Mouse (Mus musculus) hindbrain, embryonic 11.5 days (tissue): ENCODE measurements around the gene Slc25a14. TPM values are rescaled to one million over a fixed set of nuclear protein-coding genes. Genes with fewer than 3 reads are reported as not detected.

Experiments
- ATAC-seq: fragments of 200-750 bp; cut with Nextera tagmentation; 2 replicates; pipeline ENCODE4 v1.8.0; 2017; ENCODE audit warnings: mild to moderate bottlenecking, moderate TSS enrichment, moderate library complexity; ENCODE audit not compliant: low FRiP score
- DNase-seq: peaks from one replicate; pipeline ENCODE4 v3.0.0-alpha.2; 2015; ENCODE audit warnings: low spot score
- H3K27ac ChIP-seq: fragments of 300-500 bp; sonication (generic); 2 replicates; pipeline ENCODE4 v1.5.1; 2014; ENCODE audit warnings: mild to moderate bottlenecking, low read depth, low read length
- H3K27me3 ChIP-seq: fragments of 300-500 bp; sonication (generic); 2 replicates; pipeline ENCODE4 v1.6.1; 2014; ENCODE audit warnings: mild to moderate bottlenecking, low read length, moderate library complexity, mixed read lengths; ENCODE audit not compliant: control insufficient read depth, insufficient read depth
- H3K36me3 ChIP-seq: fragments of 300-500 bp; sonication (generic); 2 replicates; pipeline ENCODE4 v1.6.1; 2014; ENCODE audit warnings: mild to moderate bottlenecking, low read length, moderate library complexity, mixed read lengths; ENCODE audit not compliant: control insufficient read depth, insufficient read depth
- H3K4me1 ChIP-seq: fragments of 300-500 bp; sonication (generic); replicated peaks from 2 replicates; pipeline ENCODE4 v1.6.1; 2014; ENCODE audit warnings: low read length, mixed read lengths; ENCODE audit not compliant: control insufficient read depth, insufficient read depth
- H3K4me2 ChIP-seq: fragments of 300-500 bp; sonication (generic); replicated peaks from 2 replicates; pipeline ENCODE4 v1.6.1; 2014; ENCODE audit warnings: mild to moderate bottlenecking, low read depth, low read length
- H3K4me3 ChIP-seq: fragments of 300-500 bp; sonication (generic); 2 replicates; pipeline ENCODE4 v1.5.1; 2014; ENCODE audit warnings: low read depth, low read length
- H3K9ac ChIP-seq: fragments of 300-500 bp; sonication (generic); 2 replicates; pipeline ENCODE4 v1.6.1; 2014; ENCODE audit warnings: low read depth, low read length
- H3K9me3 ChIP-seq: fragments of 300-500 bp; sonication (generic); 2 replicates; pipeline ENCODE4 v1.6.1; 2016; ENCODE audit warnings: low read length; ENCODE audit not compliant: control insufficient read depth
- WGBS: fragments of 180-500 bp; shearing (Covaris S2); extraction: QIAGEN DNeasy Blood & Tissue Kit; methylation state at CpG from one replicate; pipeline ENCODE4 v1.1.7; 2014; 5-methylcytosine and 5-hydroxymethylcytosine counted together
- polyA plus RNA-seq: library from polyadenylated mRNA; unstranded; fragments of >200 nt; fragmentation: Nextera tagmentation; extraction: Ambion mirVana; gene quantifications from 2 replicates; pipeline ENCODE4 v1.2.1, GENCODE M21; 2014

Gene Slc25a14
- polyA plus RNA-seq, 1 experiment from 2014 or later: 26.9 TPM

DNA sequence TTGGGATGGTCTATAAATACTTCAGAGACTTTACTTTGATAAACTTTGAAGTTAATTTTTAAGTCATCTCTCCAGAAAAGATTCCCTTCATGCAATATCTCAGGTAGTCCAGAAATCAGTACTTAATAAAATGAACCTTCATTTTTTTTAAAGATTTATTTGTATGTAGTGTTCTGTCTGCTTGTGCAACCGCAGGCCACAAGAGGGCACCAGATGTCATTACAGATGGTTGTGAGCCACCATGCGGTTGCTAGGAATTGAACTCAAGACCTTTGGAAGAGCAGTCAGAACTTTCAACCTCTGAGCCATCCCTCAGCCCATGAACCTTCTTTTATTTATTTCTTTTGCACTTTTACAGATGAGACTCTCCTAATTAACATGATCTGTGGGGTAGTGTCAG lies 13.8 kb downstream of the Slc25a14 start:
- DNase-seq (no peak), ATAC-seq (no peak)
- Histone ChIP-seq H3K4me1 (no peaks in the 10 kb centered on the region), H3K27ac (no peak overlapping the region), H3K9ac (no peak overlapping the region), H3K4me3 (no peak overlapping the region), H3K36me3 (no peaks in the 10 kb centered on the region), H3K9me3 (no peaks in the 10 kb centered on the region), H3K4me2 (no peak overlapping the region), H3K27me3 (no peaks in the 10 kb centered on the region)
- 56% methylated on average over 2 of the region's 2 CpGs for WGBS

DNA sequence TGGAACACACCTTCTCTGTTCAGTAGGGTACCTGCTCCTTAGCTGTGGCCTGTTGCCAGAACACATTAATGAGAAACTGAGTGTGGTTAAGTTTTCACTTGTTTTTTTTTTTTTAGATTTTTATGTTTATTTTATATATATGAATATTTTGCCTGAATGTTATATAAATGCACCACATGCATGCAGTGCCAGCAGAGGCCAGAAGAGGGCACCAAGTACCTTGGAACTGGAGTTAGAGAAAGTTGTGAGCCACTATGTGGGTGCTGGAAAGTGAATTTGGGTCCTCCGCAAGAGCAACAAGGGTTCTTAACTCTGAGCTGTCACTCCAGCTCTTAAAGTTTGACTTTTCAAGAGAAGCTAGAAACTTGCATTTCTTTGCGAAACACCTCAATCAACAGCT lies 20.9 kb downstream of the Slc25a14 start:
- Histone ChIP-seq H3K4me1 (no peaks in the 10 kb centered on the region), H3K4me3 (no peak overlapping the region), H3K9me3 (no peaks in the 10 kb centered on the region), H3K4me2 (no peak overlapping the region), H3K9ac (no peak overlapping the region), H3K27me3 (no peaks in the 10 kb centered on the region), H3K27ac (no peak overlapping the region), H3K36me3 (no peaks in the 10 kb centered on the region)
- ATAC-seq (no peak), DNase-seq (peak; percentile 15)
- 91% methylated on average over 2 of the region's 2 CpGs for WGBS

DNA sequence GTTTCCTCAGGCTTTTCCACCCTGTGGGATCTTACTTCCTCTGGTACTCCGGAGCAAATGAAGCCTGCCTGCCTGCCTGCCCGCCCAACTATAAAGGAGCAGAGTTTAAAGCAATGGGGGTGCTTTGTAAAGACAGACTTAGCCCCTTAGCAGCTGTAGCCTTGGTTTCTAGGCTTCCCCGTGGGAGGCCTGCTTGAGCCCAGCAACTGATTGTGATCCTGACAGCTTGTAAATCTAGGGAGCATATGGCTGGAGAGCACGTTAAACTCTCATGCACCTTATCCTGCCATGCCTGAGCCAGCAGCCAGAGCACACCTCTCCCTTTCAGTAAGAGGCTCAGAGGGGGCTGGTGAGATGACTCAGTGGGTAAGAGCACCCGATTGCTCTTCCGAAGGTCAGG lies 43.6 kb downstream of the Slc25a14 start:
- peak; percentile 59; the same call in 1 of the 2 replicates for ATAC-seq
- 29% methylated on average over 6 of the region's 6 CpGs for WGBS
- DNase-seq: peak; percentile 9

DNA sequence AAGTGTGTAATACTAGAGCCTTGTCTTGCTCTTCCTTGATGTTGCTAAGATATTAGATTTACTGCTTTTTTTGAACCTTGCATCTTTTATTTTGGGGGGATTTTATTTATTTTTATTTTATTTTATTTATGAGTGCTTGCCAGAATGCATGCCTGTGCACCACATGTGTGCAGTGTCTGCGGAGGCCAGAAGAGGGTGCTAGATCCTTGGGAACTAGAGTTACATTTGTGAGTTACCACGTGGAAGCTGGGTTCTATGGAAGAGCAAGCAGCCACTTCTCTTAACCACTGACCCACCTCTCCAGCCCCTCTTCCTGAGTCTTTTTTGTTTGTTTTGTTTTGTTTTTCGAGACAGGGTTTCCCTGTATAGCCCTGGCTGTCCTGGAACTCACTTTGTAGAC lies 46.4 kb downstream of the Slc25a14 start:
- Histone ChIP-seq H3K4me1 (no peaks in the 10 kb centered on the region), H3K4me2 (no peak overlapping the region), H3K27me3 (no peaks in the 10 kb centered on the region), H3K36me3 (no peaks in the 10 kb centered on the region), H3K9ac (no peak overlapping the region), H3K4me3 (no peak overlapping the region), H3K27ac (no peak overlapping the region), H3K9me3 (no peaks in the 10 kb centered on the region)
- ATAC-seq (no peak), DNase-seq (peak; percentile 10)
- 69% methylated on average over 3 of the region's 3 CpGs for WGBS

More for the DNA sequence above, 43.6 kb downstream of the Slc25a14 start:
- no peaks in the 10 kb centered on the region for H3K9me3 ChIP-seq
- no peaks in the 10 kb centered on the region for H3K27me3 ChIP-seq
- H3K27ac ChIP-seq: no peak overlapping the region
- no peaks in the 10 kb centered on the region for H3K36me3 ChIP-seq
- no peak overlapping the region for H3K4me3 ChIP-seq
- no peak overlapping the region for H3K9ac ChIP-seq
- no peak overlapping the region for H3K4me2 ChIP-seq
- H3K4me1 ChIP-seq: no peaks in the 10 kb centered on the region

DNA sequence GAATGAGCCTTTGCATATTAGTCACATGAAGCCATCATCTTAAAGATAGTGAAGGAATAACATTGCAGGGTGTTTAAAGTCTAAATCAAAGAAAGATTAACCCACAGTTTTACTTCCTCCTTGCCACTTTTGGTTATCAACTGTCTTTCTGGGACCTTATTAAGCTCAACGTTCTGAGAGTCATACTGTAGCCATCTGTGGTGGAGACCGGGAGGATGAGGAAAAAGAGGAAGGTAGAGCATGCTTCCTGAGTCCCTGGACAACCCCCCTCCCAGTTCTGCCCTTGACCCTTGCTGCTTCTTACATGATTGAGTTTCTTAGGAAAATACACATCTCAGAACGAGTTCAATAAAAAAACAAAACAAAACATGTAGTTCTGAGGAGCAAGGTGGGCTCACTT lies 48.5 kb downstream of the Slc25a14 start:
- no peak overlapping the region for H3K4me2 ChIP-seq
- no peaks in the 10 kb centered on the region for H3K4me1 ChIP-seq
- no peak overlapping the region for H3K27ac ChIP-seq
- H3K9ac ChIP-seq: no peak overlapping the region
- WGBS: 69% methylated on average over 3 of the region's 3 CpGs
- no peaks in the 10 kb centered on the region for H3K9me3 ChIP-seq
- H3K4me3 ChIP-seq: no peak overlapping the region
- no peaks in the 10 kb centered on the region for H3K36me3 ChIP-seq
- ATAC-seq (no peak), DNase-seq (no peak)
- no peaks in the 10 kb centered on the region for H3K27me3 ChIP-seq

DNA sequence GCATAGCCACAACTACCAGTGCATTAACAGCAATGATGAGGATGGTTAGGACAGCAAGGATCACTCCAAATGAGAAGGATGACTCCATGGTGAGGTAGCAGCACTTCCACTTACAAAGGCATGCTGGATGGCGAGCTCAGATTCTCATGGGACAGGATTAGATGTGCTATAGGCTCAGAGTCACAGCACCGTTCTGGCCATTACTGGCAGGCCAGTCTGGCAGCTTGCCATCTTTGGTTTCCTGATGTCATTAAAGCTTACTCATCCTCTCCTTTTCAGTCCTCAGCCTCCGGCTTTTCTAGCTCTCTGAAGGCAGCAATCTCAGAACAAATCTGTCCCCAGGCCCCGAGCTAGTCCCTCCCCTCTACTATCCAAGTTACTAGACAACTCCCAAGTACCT lies 51.0 kb downstream of the Slc25a14 start, which contains the start of gene Gpr119:
TSS of gene Gpr119 (minus strand) at position 308 of the 400 bp plus-strand sequence.
- no peak for DNase-seq
- Histone ChIP-seq H3K36me3 (no peaks in the 10 kb centered on the region), H3K9me3 (no peaks in the 10 kb centered on the region), H3K27me3 (no peaks in the 10 kb centered on the region), H3K4me2 (no peak within 1 kb of the TSS), H3K27ac (no peak within 1 kb of the TSS), H3K4me3 (no peak within 1 kb of the TSS), H3K4me1 (no peaks in the 10 kb centered on the region), H3K9ac (no peak within 1 kb of the TSS)
- no peak for ATAC-seq
- WGBS: 83% methylated on average over 4 of the region's 4 CpGs

DNA sequence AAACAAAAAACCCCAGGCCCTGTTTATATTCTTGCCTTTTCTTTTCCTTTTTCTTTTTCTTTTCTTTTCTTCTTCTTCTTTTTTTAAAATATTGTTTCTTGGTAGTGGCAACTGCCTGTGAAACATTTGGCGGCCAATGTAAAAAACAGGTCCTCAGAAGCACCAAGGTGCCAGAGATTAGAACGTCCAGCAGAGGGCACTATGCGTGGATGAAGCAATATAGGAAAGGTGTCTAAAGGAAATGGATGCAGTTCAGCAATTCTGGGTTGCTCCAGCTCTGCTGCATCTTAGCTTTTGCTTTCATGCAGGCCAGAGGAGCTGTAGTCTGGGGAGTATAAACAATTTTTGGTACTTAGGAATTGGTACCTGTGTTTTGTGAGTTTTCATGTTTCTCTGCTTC lies 60.2 kb downstream of the Slc25a14 start:
- Histone ChIP-seq H3K27ac (no peak overlapping the region), H3K4me2 (no peak overlapping the region), H3K36me3 (no peaks in the 10 kb centered on the region), H3K9me3 (no peaks in the 10 kb centered on the region), H3K9ac (no peak overlapping the region), H3K4me1 (no peaks in the 10 kb centered on the region), H3K4me3 (no peak overlapping the region), H3K27me3 (no peaks in the 10 kb centered on the region)
- peak; percentile 66 for DNase-seq
- ATAC-seq: no peak
- WGBS: 22% methylated on average over 3 of the region's 3 CpGs

DNA sequence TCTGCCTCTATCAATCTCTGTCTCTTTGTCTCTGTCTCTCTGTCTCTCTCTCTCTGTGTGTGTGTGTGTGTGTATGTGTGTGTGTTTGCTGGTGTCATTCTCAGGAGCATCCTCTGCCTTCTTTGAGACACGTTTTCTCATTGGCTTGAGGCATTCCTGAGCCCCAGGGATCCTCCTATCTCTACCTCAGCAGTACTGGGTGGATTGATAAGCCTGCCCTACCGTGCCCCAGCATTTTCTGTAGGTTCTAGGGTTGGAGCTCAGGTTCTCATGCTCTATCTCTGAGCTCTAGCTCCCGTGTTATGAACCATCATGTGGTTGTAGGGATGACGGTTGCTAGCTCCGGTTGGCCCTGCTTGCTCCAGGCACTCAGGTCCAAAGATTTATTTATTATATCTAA lies 60.6 kb downstream of the Slc25a14 start:
- H3K4me3 ChIP-seq: no peak overlapping the region
- no peak overlapping the region for H3K9ac ChIP-seq
- H3K4me1 ChIP-seq: no peaks in the 10 kb centered on the region
- H3K9me3 ChIP-seq: no peaks in the 10 kb centered on the region
- H3K27ac ChIP-seq: no peak overlapping the region
- no peaks in the 10 kb centered on the region for H3K27me3 ChIP-seq
- no peaks in the 10 kb centered on the region for H3K36me3 ChIP-seq
- no peak overlapping the region for H3K4me2 ChIP-seq
- WGBS: 78% methylated on average over 5 of the region's 5 CpGs
- ATAC-seq: no peak
- no peak for DNase-seq

DNA sequence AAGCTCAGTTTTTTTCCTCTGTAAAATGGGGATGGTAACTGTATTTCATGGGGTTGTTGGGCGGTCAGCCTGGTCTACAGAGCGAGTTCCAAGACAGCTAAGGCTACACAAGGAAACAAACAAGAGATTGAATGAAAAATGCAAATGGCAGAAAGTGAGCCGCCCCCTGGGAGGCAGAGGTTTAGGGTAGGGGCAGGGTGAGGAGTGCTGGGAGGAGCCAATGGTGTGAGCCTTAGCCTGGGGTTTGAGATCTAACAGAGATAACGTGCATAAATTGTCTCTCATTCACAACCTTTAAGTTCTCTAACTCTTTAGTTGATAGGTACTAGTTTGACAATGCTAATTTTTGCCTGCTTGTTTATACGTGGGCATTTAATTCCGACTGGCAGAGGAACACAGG lies 71.2 kb downstream of the Slc25a14 start:
- H3K36me3 ChIP-seq: no peaks in the 10 kb centered on the region
- ATAC-seq (peak; percentile 91), DNase-seq (no peak)
- H3K27ac ChIP-seq: no peak overlapping the region
- 12% methylated on average over 6 of the region's 6 CpGs for WGBS
- H3K9me3 ChIP-seq: no peaks in the 10 kb centered on the region
- H3K4me3 ChIP-seq: peak overlapping the region; percentile 56
- no peaks in the 10 kb centered on the region for H3K27me3 ChIP-seq
- H3K4me2 ChIP-seq: peak overlapping the region; percentile 29
- 0 out of 2 replicates have a peak overlapping the region, but pooled peaks have one; percentile 15 for H3K9ac ChIP-seq
- no peaks in the 10 kb centered on the region for H3K4me1 ChIP-seq
